Mouse (Mus musculus): ENCODE data around the gene Cnnm2. TPM values are rescaled to one million over a fixed set of nuclear protein-coding genes. Genes with fewer than 3 reads are reported as not detected.
A peak's percentile ranks its signal among the peaks of the same experiment; 100 is the strongest.
"Not testable (repeated sequence)": the region's sequence is repeated elsewhere in the genome, so short reads cannot be mapped to it uniquely, and the experiment has no call there.

Gene Cnnm2
- total RNA-seq (2022): 10 to 100 TPM; 27.6 to 45.6 (median 37.6) TPM

DNA sequence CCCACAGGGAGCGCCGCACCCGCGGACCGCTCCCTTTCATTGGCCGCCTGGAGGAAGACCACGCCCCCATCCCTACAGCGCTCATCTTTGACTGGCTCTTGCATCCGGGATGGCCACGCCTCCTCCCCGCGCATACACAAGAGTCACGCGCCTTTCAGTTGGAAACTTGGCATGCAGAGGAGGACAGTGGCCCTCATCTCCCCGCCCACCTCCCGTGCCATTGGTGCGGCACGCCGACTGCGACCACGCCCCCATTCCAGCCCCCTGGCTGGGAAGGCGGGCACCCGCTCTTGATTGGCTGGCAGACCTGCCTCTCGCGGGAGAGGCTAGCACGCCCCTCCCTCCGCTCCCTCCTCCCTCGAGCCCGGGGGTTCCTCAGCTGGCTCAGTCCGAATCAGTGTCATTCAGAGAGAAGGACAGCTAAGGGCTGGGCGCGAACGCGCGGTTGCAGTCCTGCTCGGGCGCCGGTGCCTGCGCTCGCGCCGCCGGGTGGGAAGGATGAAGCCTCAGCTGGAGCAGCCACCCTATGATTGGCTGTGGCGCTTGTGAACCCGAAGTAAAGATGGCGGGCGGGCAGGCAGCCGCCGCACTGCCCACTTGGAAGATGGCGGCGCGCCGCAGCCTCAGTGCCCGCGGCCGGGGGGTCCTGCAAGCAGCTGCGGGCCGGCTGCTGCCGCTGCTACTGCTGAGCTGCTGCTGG is at the start of gene Cnnm2:
Cnnm2 (plus strand) TSS at position 350 of the 700 bp plus-strand sequence.
- DNase-seq: peak; percentile 100

DNA sequence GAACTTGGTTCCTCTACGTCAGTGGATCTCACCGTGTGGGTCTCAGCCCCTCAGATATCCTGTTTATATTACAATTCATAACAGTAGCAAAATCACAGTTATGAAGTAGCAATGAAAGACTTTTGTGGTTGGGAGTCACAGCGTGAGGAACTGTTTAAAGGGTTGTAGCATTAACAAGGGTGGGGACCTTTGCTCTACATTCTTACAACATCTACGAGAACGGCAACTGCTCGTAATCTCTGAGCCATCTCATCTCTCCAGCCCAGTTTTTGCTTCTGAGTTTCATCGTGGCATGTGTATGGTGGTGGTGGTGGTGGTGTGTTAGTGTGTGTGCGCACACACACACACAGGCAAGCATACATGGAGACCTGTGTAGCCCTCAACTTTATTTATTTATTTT is 47.2 kb upstream of the Cnnm2 start:
- no peak for DNase-seq

DNA sequence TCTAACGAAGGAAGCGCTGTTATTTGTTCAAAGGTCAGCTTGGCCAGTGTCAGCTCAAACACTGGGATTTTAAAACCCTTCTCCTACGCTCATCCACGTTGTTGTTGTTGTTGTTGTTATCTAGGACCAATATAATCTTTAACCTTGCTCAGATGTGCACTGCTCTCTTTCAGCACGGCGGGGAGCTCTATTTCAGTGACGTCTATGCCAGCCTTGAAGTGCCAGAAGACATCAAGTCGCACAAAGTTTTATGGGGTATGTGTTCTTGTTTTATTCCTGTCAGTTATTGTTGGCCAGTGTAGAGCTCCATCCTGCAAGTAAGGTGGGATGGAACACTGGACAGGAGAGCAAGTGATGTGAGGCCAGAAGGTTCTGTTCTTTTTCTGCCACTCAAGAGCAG is 46.4 kb upstream of the Cnnm2 start:
- DNase-seq: peak; percentile 66

DNA sequence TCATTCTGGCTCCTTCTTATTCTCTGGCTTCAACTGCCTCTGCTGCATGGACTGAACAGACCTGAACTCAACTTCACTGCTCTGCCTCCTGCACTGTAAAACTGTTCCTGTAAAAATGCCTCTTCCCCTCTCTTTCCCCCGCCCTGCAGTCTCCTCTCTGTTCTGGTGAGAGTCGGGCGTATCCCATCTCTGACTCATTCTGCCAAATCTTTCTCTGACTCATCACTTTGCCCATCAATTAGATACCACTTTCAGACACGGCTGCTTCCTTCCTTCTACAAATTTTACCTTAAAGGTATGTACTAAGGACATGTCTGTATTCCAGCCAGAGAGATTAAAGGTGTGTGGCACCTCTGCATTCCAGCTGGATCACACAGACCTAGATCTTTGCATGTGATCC is 43.2 kb upstream of the Cnnm2 start:
- DNase-seq: no peak

DNA sequence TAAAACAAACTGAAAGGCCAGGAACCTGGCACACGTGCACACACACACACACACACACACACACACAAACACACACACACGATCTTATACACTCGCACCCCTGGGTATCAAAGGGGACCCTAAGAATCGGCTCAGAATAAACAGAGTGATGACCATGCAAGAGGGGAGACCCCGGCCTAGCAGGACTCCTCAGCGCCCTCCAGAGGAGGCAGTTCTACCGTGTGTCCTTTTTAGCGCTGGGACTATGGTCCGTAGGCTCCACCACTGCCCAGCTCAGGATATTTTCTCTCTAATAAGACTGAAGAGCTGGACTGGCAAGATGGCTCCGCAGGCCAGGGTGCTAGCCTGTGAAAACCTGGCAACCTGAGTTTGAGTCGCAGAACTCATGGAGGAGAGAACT is 37.0 kb upstream of the Cnnm2 start:
- DNase-seq: no peak

DNA sequence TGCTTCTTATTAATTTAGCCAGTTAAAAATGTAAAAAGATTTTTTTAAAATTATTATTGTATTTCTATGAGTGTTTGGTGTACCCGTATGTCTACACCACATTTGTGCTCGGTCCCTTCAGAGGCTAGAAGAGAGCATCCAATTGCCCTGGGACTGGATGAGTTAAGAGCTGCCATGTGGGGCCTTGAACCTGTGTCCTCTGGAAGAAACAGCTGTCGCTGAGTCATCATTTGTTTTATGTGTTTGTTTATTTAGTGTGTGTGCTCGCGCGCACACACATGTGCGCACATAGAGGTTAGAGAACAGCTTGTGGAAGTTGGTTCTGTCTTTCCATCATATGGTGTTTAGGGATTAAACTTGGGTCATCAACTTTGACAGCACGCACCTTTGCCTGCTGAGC is 35.3 kb upstream of the Cnnm2 start:
- no peak for DNase-seq

DNA sequence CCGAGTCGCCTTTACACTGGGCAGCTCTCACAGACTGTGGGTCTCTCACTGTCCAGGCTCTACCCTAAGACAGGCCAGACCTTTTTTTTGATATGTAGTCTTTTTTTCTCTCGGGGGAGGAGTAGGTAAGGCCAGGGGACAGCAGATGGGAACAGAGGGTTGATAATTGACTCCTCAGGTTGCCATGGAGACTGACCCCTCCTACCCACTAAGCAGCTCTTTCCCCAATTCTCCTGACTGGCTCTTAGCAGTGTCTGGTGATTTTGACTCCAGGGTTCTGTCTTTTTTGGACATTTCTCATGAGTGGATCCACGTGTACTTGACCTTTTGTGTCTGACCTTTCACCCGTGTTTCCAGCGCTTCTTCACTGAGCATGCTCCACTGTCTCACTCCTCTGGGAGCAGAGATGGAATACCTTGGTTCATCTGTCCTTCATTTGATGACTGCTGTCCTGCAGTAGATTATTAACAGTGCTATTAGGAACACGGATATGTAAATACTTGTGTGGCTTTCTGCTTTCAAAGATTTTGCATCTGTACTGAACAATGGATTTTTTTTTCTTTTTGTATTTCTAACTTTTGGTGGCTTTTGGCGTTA is 34.2 kb upstream of the Cnnm2 start:
- DNase-seq: no peak

DNA sequence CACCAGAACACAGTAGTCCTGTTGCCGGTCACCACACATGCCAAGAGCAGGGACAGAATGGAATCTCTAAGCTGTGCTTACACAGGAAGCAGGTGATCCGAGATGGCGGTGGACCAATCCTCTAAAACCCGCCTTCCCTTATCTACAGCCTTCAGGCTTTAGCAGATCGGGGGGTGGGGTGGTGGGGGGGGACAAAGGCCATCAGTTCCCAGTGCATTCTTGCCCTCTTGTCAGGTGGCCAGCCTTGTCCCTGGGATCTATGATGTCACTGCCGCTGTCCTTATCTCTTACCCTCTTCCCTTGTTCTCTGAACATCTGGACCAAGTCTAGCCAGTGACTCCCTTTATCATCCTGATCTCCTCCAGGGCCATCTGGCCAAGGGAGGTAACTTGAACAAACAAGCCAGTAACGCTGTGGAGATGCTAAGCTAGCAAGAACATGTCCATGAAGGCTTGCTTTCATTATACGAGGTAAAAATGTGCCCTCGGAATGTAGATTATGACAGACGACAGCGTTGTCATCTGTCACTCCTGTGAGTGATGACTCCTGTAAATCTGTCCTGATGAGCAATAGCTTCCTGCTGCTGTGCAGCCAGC is 33.4 kb upstream of the Cnnm2 start:
- no peak for DNase-seq

DNA sequence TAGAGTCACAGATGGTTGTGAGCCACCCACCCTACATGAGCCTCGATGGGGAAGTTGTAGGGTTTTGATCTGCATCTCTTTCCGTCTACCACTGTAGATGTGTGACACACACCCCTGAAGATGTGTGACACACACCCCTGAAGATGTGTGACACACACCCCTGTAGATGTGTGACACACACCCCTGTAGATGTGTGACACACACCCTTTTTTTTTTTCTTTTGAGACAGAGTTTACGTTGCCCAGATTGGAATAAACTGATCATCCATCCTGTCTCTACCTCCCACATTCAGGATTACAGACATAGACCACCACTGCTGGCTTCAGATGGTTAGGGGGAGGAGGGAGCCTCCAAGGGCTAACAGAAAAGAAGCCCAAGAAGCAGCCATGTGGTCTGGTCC is 32.5 kb upstream of the Cnnm2 start:
- no peak for DNase-seq

DNA sequence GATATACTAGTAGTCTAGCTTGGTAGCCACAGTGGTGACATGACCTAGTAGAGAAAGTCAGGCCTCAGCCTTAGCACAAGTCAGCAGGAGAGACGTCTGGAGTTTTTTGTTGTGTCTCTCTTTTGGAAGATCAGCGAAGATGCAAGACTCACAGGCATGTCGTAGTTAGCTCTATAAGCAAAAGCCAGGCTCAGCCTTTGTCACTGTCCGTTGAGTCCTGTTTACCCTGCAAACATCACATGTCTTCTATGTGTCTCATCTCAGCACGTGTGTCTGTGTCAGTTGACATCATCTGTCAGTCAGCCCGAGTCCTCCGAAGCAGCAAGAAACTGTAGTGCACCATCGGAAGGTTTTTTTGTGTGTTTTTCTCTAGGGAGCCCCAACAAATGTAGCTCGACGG is 30.0 kb upstream of the Cnnm2 start:
- DNase-seq: no peak

DNA sequence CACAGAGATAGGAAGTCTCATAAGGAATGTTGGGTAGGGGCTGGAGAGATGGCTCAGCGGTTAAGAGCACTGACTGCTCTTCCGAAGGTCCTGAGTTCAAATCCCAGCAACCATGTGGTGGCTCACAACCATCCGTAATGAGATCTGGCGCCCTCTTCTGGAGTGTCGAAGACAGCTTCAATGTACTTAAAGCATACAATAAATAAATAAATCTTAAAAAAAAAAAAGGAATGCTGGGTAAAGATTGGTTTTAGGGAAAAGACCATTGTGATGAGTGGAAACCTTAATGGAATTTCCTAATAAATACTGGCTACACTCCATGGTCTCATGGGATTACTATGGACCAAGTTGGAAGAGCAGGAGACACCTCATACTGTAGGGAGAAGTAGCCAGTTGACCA is 28.7 kb upstream of the Cnnm2 start:
- DNase-seq: not testable (repeated sequence)

DNA sequence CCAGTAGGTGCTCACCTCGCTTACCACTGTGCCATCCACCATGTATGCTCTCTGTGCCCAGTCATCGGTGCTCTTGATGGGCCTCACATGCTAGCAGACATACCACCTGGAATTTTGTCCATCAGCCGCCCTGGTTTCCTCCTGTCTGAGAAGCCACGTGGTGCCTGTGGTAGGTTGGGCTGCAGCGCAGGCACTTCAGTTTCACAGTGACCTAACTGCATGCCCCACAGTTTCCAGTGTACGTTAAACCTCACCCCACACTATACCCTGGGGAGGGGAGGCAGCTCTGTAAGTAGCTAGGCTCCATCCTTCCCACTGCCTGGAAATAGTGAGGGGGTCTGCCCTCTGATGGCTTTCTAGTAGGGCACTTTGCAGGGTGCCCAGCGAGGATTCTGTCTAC is 27.8 kb upstream of the Cnnm2 start:
- DNase-seq: no peak

DNA sequence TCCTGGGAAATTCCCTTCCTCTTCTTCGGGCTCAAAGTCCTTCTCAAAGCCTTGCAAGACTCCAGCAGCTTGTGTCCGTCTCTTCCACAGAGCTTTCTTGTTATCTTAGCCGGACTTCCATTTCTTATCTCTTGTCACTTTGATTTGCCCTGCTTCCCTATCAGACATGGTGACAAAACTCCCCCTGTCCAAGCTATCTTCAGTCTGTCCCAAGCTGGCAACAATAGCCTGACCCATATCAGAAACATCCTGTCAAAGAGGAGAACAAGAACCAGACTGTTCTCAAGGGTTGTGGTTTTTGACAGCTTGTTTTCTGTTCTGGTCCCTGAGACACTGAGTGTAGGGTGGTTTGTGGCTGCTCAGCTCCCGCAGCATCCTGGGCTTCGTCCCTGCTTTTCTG is 26.2 kb upstream of the Cnnm2 start:
- DNase-seq: no peak

DNA sequence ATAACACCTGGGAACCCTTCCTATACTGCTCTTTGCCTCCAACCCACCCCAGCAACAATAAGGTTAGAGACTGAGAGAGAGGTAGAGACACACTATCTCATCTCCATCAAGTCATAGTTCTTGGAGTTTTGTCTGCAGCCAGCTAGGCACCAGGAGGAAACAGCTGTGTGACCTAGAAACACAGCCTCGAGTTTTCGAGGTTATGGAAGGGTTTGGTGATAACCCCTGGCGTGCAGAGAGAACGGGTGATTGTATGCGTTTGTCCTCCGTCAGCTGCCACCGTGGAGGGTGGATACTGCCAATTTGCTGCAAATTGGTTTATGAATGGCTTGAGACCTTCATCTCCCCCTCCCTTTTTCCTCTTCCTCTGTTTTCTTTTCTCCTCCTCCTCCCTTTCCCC is 24.3 kb upstream of the Cnnm2 start:
- DNase-seq: no peak

DNA sequence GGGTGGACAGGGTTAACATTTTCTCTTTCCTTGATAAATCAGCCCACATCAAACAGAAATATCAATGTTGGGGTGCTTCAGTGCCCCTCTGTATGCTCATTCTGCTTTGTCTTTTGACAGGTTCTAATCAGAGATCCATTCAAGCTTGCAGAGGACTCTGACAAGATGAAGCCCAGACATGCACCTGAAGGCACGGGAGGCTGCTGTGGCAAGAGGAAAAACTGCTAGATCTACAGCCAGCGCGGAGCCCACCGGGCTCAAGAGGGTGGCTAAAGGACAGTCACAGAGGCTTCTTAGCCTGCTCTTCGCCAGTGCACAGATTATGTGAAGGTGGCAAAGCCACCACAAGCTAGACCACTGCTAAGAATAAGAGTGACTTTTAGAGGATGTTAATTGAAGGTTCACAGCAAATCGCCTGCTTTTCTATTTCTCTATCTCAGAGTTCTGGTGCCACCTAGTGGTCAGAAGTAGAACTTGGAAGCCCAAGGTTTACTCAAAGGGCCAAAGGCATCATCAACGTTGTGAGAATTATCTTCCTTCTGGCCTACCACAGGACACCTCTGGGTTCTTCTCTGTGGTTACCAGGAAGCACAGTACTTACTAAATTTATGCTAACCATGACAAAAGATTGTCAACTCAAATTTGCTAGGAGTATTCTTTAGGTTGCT is 20.9 kb upstream of the Cnnm2 start:
- DNase-seq: peak; percentile 33

DNA sequence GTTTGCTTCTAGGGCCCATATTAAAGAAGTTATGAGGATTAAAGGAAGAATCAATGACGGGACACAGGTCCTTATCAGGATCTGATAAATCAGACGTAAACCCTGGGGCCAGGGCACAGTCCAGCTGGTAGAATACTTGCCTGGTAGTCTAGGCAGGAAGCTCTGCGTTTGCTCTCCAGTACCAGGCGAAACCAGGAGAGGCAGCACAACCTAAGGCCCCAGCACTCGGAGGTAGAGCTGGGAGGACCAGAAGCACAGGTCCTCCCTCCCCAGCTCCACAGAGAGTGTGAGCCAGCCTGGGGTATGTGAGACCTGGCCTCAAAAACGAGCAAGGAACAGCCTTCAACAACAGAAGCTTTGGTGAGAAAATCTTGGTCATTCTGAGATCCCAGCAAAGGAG is 19.8 kb upstream of the Cnnm2 start:
- DNase-seq: no peak

DNA sequence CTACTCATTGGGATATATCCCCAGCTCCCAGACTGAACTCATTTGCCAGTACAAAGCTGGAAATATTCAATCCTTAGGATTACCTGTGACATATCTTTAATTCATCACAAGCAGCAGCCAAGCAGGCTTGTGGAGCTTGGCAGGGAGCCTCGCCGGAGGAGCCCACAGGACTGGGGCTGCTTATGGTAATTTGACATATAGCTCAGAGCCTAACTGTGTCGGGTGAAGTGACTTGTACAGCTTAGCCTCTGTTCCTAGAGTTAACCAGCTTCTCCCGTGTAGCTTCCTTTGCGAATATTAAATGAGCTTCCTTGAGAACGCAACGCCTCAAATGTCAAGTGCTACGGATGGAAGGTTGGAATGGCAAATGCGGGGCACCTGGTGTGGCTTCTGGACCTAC is 16.7 kb upstream of the Cnnm2 start:
- no peak for DNase-seq

DNA sequence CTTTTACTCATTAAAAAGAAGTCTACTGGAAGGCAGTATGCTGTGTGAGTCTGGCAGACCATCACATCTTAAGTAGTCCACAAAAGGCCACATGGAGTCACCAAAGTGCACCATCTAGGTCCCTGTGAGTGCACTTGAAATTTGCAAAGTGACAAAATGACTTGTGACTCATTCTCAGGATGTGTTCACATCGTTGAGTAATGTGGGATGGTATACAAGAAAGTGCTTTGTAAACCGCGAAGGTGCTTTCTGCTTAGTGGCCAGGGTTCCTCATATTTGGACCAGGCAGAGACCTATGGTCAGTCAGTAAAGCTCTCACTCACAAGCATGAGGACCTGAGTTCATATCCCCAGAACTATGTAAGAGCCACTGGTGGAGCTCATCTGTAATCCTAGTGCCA is 13.6 kb upstream of the Cnnm2 start:
- DNase-seq: no peak

DNA sequence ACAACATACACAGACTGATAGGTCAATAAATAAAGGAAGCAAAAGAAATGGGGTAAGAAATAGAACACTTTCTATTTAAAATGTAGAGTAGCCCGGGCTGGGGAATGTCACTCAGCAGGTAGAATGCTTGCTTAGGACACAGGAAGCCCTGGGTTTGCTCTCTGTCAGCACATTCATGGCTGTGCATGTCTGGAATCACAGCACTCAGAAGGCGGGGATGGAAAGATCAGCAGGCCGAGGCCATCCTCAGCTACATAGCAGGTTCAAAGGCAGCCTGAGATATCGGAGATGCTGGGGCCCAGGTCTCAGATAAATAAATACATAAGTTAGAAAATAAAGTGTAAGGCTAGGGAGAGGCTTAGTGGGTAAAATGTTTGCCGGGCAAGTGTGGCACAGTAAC is 9.2 kb upstream of the Cnnm2 start:
- DNase-seq: no peak

DNA sequence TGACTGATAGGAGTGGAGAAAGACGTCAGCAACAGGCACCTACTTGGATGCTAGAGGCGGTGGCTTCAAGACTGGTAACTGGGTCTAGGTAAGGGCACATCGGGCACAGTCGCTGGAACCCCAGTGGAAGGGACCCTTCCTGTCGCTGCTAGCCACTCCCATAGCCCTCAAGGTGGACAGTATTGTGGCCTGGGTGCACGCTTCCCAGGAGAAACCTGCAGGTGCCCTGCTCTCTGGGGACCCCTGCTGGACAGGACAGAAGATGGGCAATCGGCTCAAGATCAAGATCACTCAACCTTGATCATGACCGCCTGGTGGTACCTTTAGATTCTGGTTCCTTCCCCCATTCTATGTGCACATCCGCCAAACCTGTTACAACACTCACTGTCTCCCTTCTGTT is 6.3 kb upstream of the Cnnm2 start:
- no peak for DNase-seq

DNA sequence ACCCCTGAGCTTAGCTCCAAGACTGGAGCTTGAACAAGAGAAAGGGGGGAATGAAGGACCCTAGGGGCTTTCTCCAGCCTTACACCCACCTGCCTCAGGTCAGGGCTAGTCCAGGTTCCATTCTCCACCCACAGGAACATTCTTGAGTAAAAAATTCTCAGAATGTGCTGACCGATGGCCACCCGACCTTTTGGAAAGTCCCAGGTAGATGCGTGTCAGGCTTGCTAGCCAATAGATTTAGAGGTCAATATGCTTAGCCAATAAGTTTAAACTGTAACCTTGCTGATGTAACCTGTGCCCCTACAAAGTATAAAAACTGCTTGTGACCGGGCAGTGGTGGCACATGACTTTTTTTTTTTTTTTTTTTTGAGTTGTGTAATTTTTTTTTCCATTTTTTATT is 5.2 kb upstream of the Cnnm2 start:
- DNase-seq: no peak

DNA sequence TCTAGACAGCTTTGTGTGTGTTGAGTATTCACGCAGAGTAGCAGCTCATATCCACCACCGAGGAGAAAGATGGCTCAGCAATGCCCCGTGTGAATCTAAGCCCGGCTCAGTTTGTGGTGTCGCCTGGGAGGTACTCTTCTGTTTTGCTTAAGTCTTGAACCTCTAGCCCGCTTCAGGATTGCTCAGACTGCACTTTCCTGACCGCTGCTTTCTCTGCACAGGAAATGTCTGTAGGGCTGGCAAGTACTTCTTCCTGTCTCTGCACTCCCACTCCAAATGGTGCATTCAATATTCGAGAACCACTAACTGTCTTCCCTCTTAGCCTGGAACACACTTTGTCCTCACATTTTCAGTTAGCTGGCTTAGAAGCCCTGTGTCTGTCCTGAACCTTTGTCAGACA is 2.3 kb upstream of the Cnnm2 start:
- DNase-seq: no peak

DNA sequence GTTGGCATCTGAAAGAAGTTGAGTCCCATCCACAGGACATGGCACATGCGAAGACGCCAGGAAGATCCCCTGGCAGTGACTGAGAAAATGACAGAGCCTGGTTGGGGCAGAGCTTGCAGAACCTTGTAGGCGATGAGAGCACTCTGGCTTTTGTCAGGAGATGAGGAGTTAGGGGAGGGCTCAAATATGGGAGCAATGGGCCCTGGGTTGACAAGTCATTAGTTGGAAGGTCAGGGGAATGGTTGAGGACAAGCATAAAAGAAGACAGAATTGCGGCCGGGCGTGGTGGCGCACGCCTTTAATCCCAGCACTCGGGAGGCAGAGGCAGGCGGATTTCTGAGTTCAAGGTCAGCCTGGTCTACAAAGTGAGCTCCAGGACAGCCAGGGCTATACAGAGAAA is 1.5 kb upstream of the Cnnm2 start:
- not testable (repeated sequence) for DNase-seq
